Mouse (Mus musculus) intestine, embryonic 14.5 days (tissue): ENCODE data around the gene Chaf1a. TPM values are rescaled to one million over a fixed set of nuclear protein-coding genes. Genes with fewer than 3 reads are reported as not detected.

ENCODE experiments used
- ATAC-seq: fragments of 200-750 bp; cut with Nextera tagmentation; replicated peaks from 2 replicates; pipeline ENCODE4 v1.8.0; 2017; ENCODE audit warnings: low read depth, moderate number of reproducible peaks, moderate TSS enrichment, moderate library complexity; ENCODE audit not compliant: low FRiP score, low TSS enrichment
- DNase-seq: peaks from one replicate; pipeline ENCODE4 v3.0.0-alpha.2; 2018; ENCODE audit warnings: low spot score
- H3K27ac ChIP-seq: fragments of 300-500 bp; sonication (generic); 2 replicates; pipeline ENCODE4 v1.5.1; 2014; ENCODE audit warnings: low read depth, mild to moderate bottlenecking, control low read depth
- H3K27me3 ChIP-seq: fragments of 300-500 bp; sonication (generic); replicated peaks from 2 replicates; pipeline ENCODE4 v1.6.1; 2014; ENCODE audit warnings: low read length, control low read depth; ENCODE audit not compliant: control insufficient read depth, insufficient read depth
- H3K36me3 ChIP-seq: fragments of 300-500 bp; sonication (generic); 2 replicates; pipeline ENCODE4 v1.6.1; 2014; ENCODE audit warnings: low read length, control low read depth; ENCODE audit not compliant: control insufficient read depth, insufficient read depth
- H3K4me1 ChIP-seq: fragments of 300-500 bp; sonication (generic); replicated peaks from 2 replicates; pipeline ENCODE4 v1.6.1; 2014; ENCODE audit warnings: low read length, control low read depth, mixed read lengths; ENCODE audit not compliant: control insufficient read depth, insufficient read depth
- H3K4me2 ChIP-seq: fragments of 300-500 bp; sonication (generic); 2 replicates; pipeline ENCODE4 v1.6.1; 2014; ENCODE audit warnings: low read length
- H3K4me3 ChIP-seq: fragments of 300-500 bp; sonication (generic); 2 replicates; pipeline ENCODE4 v1.5.1; 2014; ENCODE audit warnings: low read depth, low read length, control low read depth, mixed read lengths
- H3K9ac ChIP-seq: fragments of 300-500 bp; sonication (generic); 2 replicates; pipeline ENCODE4 v1.6.1; 2014; ENCODE audit warnings: mild to moderate bottlenecking, low read length
- H3K9me3 ChIP-seq: fragments of 300-500 bp; sonication (generic); 2 replicates; pipeline ENCODE4 v1.6.1; 2016; ENCODE audit warnings: low read length, control low read depth; ENCODE audit not compliant: control insufficient read depth
- WGBS: fragments of 180-500 bp; shearing (Covaris S2); extraction: QIAGEN DNeasy Blood & Tissue Kit; methylation state at CpG from one replicate; pipeline ENCODE4 v1.1.7; 2014; 5-methylcytosine and 5-hydroxymethylcytosine counted together
- polyA plus RNA-seq: library from polyadenylated mRNA; unstranded; fragments of >200 nt; fragmentation: Nextera tagmentation; extraction: Ambion mirVana; gene quantifications from 2 replicates; pipeline ENCODE4 v1.2.1, GENCODE M21; 2014

Chaf1a gene
- polyA plus RNA-seq, 1 experiment from 2014 or later: 21.8 TPM

GRCm38 (mm10) chr17:56079921-56080320 is 39.7 kb downstream of the Chaf1a start:
- Histone ChIP-seq H3K27me3 (no peaks in the 10 kb centered on the region), H3K4me3 (peak overlapping the region; percentile 95), H3K9me3 (no peaks in the 10 kb centered on the region), H3K36me3 (peaks cover 22% of the 10 kb centered on the region), H3K27ac (0 out of 2 replicates have a peak overlapping the region, but pooled peaks have one; percentile 22), H3K4me1 (peaks cover 24% of the 10 kb centered on the region), H3K4me2 (peak overlapping the region; percentile 97), H3K9ac (peak overlapping the region; percentile 74)
- ATAC-seq (no peak), DNase-seq (no peak)
- WGBS: 1% methylated on average over 11 of the region's 11 CpGs

GRCm38 (mm10) chr17:56080781-56081585 is 40.7 kb downstream of the Chaf1a start:
- WGBS: 7% methylated on average over 8 of the region's 8 CpGs
- Histone ChIP-seq H3K27ac (no peak overlapping the region), H3K9me3 (no peaks in the 10 kb centered on the region), H3K4me2 (peak overlapping the region; percentile 97), H3K4me1 (peaks cover 17% of the 10 kb centered on the region), H3K27me3 (no peaks in the 10 kb centered on the region), H3K9ac (peak overlapping the region; percentile 74), H3K36me3 (peaks cover 27% of the 10 kb centered on the region), H3K4me3 (peak overlapping the region; percentile 95)
- ATAC-seq (peak; percentile 12; the same call in 1 of the 2 replicates), DNase-seq (peak; percentile 73)

GRCm38 (mm10) chr17:56092312-56092711 is 52.1 kb downstream of the Chaf1a start:
- H3K9ac ChIP-seq: no peak overlapping the region
- H3K9me3 ChIP-seq: no peaks in the 10 kb centered on the region
- H3K27ac ChIP-seq: no peak overlapping the region
- peaks cover 63% of the 10 kb centered on the region for H3K36me3 ChIP-seq
- no peak overlapping the region for H3K4me3 ChIP-seq
- H3K4me1 ChIP-seq: no peaks in the 10 kb centered on the region
- no peaks in the 10 kb centered on the region for H3K27me3 ChIP-seq
- no peak for ATAC-seq
- WGBS: 100% methylated on average over 1 of the region's 1 CpGs
- no peak overlapping the region for H3K4me2 ChIP-seq
- no peak for DNase-seq

- Histone ChIP-seq H3K9ac (no peak overlapping the region), H3K4me1 (no peaks in the 10 kb centered on the region), H3K4me2 (no peak overlapping the region), H3K36me3 (peaks cover 67% of the 10 kb centered on the region), H3K9me3 (no peaks in the 10 kb centered on the region), H3K27me3 (no peaks in the 10 kb centered on the region), H3K27ac (no peak overlapping the region), H3K4me3 (no peak overlapping the region)
- no peak for DNase-seq
- no peak for ATAC-seq
- WGBS: 100% methylated on average over 1 of the region's 1 CpGs
These were observed 52.6 kb downstream of the Chaf1a start for GRCm38 (mm10) chr17:56092794-56093193.

GRCm38 (mm10) chr17:56096883-56097282 is 56.6 kb downstream of the Chaf1a start:
- DNase-seq: no peak
- peaks cover 81% of the 10 kb centered on the region for H3K36me3 ChIP-seq
- H3K9me3 ChIP-seq: no peaks in the 10 kb centered on the region
- H3K27me3 ChIP-seq: no peaks in the 10 kb centered on the region
- H3K9ac ChIP-seq: no peak overlapping the region
- no peak overlapping the region for H3K4me2 ChIP-seq
- no peaks in the 10 kb centered on the region for H3K4me1 ChIP-seq
- no peak overlapping the region for H3K4me3 ChIP-seq
- 88% methylated on average over 12 of the region's 12 CpGs for WGBS
- H3K27ac ChIP-seq: no peak overlapping the region
- no peak for ATAC-seq

GRCm38 (mm10) chr17:56098180-56098579 is 57.9 kb downstream of the Chaf1a start:
- no peak for ATAC-seq
- Histone ChIP-seq H3K27ac (no peak overlapping the region), H3K36me3 (peaks cover 87% of the 10 kb centered on the region), H3K9me3 (no peaks in the 10 kb centered on the region), H3K4me2 (no peak overlapping the region), H3K4me1 (no peaks in the 10 kb centered on the region), H3K9ac (no peak overlapping the region), H3K4me3 (no peak overlapping the region), H3K27me3 (no peaks in the 10 kb centered on the region)
- DNase-seq: no peak
- 95% methylated on average over 8 of the region's 8 CpGs for WGBS

GRCm38 (mm10) chr17:56098711-56099572 is 58.7 kb downstream of the Chaf1a start:
- WGBS: 89% methylated on average over 15 of the region's 15 CpGs
- H3K36me3 ChIP-seq: peaks cover 87% of the 10 kb centered on the region
- H3K27ac ChIP-seq: no peak overlapping the region
- no peaks in the 10 kb centered on the region for H3K9me3 ChIP-seq
- DNase-seq: no peak
- H3K4me1 ChIP-seq: no peaks in the 10 kb centered on the region
- no peak overlapping the region for H3K9ac ChIP-seq
- H3K4me3 ChIP-seq: no peak overlapping the region
- no peak overlapping the region for H3K4me2 ChIP-seq
- ATAC-seq: no peak
- H3K27me3 ChIP-seq: no peaks in the 10 kb centered on the region

GRCm38 (mm10) chr17:56100811-56101210 is 60.6 kb downstream of the Chaf1a start:
- Histone ChIP-seq H3K4me2 (no peak overlapping the region), H3K9me3 (no peaks in the 10 kb centered on the region), H3K27me3 (no peaks in the 10 kb centered on the region), H3K4me3 (no peak overlapping the region), H3K9ac (no peak overlapping the region), H3K4me1 (no peaks in the 10 kb centered on the region), H3K27ac (no peak overlapping the region), H3K36me3 (peaks cover 80% of the 10 kb centered on the region)
- no peak for ATAC-seq
- no peak for DNase-seq
- 94% methylated on average over 3 of the region's 3 CpGs for WGBS
